Mouse (Mus musculus): Measurements from ENCODE around the gene Nptxr.
"Not testable (repeated sequence)": the region's sequence is repeated elsewhere in the genome, so short reads cannot be mapped to it uniquely, and the experiment has no call there.

Nptxr gene

GRCm38 (mm10) chr15:79822265-79823199 is 18.0 kb upstream of the Nptxr start:
- DNase-seq (ENCODE audit: low read depth, low spot score) = no peak

- no peak for DNase-seq (ENCODE audit: low read depth, low spot score)
Observed at GRCm38 (mm10) chr15:79818325-79818724, 13.8 kb upstream of the Nptxr start.

GRCm38 (mm10) chr15:79813666-79814258 is 9.2 kb upstream of the Nptxr start:
- no peak for DNase-seq (ENCODE audit: low read depth, low spot score)

GRCm38 (mm10) chr15:79812840-79813239 is 8.3 kb upstream of the Nptxr start:
- DNase-seq (ENCODE audit: low read depth, low spot score) = not testable (repeated sequence)

GRCm38 (mm10) chr15:79810997-79811396 is 6.4 kb upstream of the Nptxr start:
- DNase-seq (ENCODE audit: low read depth, low spot score) = no peak

- DNase-seq (ENCODE audit: low read depth, low spot score) = no peak
Observed at GRCm38 (mm10) chr15:79810061-79810460, 5.5 kb upstream of the Nptxr start.

- DNase-seq (ENCODE audit: low read depth, low spot score) = no peak
Observed at GRCm38 (mm10) chr15:79808658-79809057, 4.1 kb upstream of the Nptxr start.

- peak; percentile 55 for DNase-seq (ENCODE audit: low read depth, low spot score)
Observed at GRCm38 (mm10) chr15:79808114-79808513, 3.5 kb upstream of the Nptxr start.

GRCm38 (mm10) chr15:79807050-79807449 is 2.5 kb upstream of the Nptxr start:
- no peak for DNase-seq (ENCODE audit: low read depth, low spot score)

- DNase-seq (ENCODE audit: low read depth, low spot score) = no peak
Observed at GRCm38 (mm10) chr15:79805246-79805645, 680 bp upstream of the Nptxr start.

GRCm38 (mm10) chr15:79803533-79804351 is 824 bp downstream of the Nptxr start:
- DNase-seq (ENCODE audit: low read depth, low spot score) = peak; percentile 25

- DNase-seq (ENCODE audit: low read depth, low spot score) = no peak
Observed at GRCm38 (mm10) chr15:79802304-79802703, 2.3 kb downstream of the Nptxr start.

GRCm38 (mm10) chr15:79801646-79802045 is 2.9 kb downstream of the Nptxr start:
- no peak for DNase-seq (ENCODE audit: low read depth, low spot score)

- no peak for DNase-seq (ENCODE audit: low read depth, low spot score)
Observed at GRCm38 (mm10) chr15:79800701-79801100, 3.9 kb downstream of the Nptxr start.

GRCm38 (mm10) chr15:79798591-79798990 is 6.0 kb downstream of the Nptxr start:
- DNase-seq (ENCODE audit: low read depth, low spot score) = no peak

- no peak for DNase-seq (ENCODE audit: low read depth, low spot score)
Observed at GRCm38 (mm10) chr15:79797680-79798079, 6.9 kb downstream of the Nptxr start.

GRCm38 (mm10) chr15:79797096-79797495 is 7.5 kb downstream of the Nptxr start:
- DNase-seq (ENCODE audit: low read depth, low spot score) = no peak

- no peak for DNase-seq (ENCODE audit: low read depth, low spot score)
Observed at GRCm38 (mm10) chr15:79796256-79796655, 8.3 kb downstream of the Nptxr start.

- no peak for DNase-seq (ENCODE audit: low read depth, low spot score)
Observed at GRCm38 (mm10) chr15:79794173-79794572, 10.4 kb downstream of the Nptxr start.

- no peak for DNase-seq (ENCODE audit: low read depth, low spot score)
Observed at GRCm38 (mm10) chr15:79793076-79793475, 11.5 kb downstream of the Nptxr start.

- DNase-seq (ENCODE audit: low read depth, low spot score) = peak; percentile 59
Observed at GRCm38 (mm10) chr15:79792455-79792854, 12.1 kb downstream of the Nptxr start.

GRCm38 (mm10) chr15:79791502-79791901 is 13.1 kb downstream of the Nptxr start:
- no peak for DNase-seq (ENCODE audit: low read depth, low spot score)
